Mouse (Mus musculus) limb, embryonic 13.5 days (tissue): ENCODE data around the gene Slc37a3. TPM values are rescaled to one million over a fixed set of nuclear protein-coding genes. Genes with fewer than 3 reads are reported as not detected.

Experiments
- ATAC-seq: fragments of 200-750 bp; cut with Nextera tagmentation; 2 replicates; pipeline ENCODE4 v1.8.0; 2017; ENCODE audit warnings: low read depth, moderate number of reproducible peaks, moderate TSS enrichment; ENCODE audit not compliant: low FRiP score
- H3K27ac ChIP-seq: fragments of 300-500 bp; sonication (generic); 2 replicates; pipeline ENCODE4 v1.5.1; 2015; ENCODE audit warnings: inconsistent platforms, mild to moderate bottlenecking, moderate library complexity
- H3K27me3 ChIP-seq: fragments of 300-500 bp; sonication (generic); 2 replicates; pipeline ENCODE4 v1.6.1; 2015; ENCODE audit warnings: mild to moderate bottlenecking, inconsistent platforms
- H3K36me3 ChIP-seq: fragments of 300-500 bp; sonication (generic); 2 replicates; pipeline ENCODE4 v1.6.1; 2015; ENCODE audit warnings: inconsistent platforms, mild to moderate bottlenecking, moderate library complexity
- H3K4me1 ChIP-seq: fragments of 300-500 bp; sonication (generic); 2 replicates; pipeline ENCODE4 v1.6.1; 2015; ENCODE audit warnings: inconsistent platforms
- H3K4me2 ChIP-seq: fragments of 300-500 bp; sonication (generic); replicated peaks from 2 replicates; pipeline ENCODE4 v1.6.1; 2015; ENCODE audit warnings: inconsistent platforms, mild to moderate bottlenecking, moderate library complexity
- H3K4me3 ChIP-seq: fragments of 300-500 bp; sonication (generic); 2 replicates; pipeline ENCODE4 v1.5.1; 2015; ENCODE audit warnings: moderate library complexity, mild to moderate bottlenecking, inconsistent platforms
- H3K9ac ChIP-seq: fragments of 300-500 bp; sonication (generic); 2 replicates; pipeline ENCODE4 v1.6.1; 2015; ENCODE audit warnings: mild to moderate bottlenecking, inconsistent platforms
- H3K9me3 ChIP-seq: fragments of 300-500 bp; sonication (generic); 2 replicates; pipeline ENCODE4 v1.6.1; 2016; ENCODE audit warnings: inconsistent platforms
- WGBS: fragments of 180-500 bp; shearing (Covaris S2); methylation state at CpG from one replicate; pipeline ENCODE4 v1.1.7; 2015; 5-methylcytosine and 5-hydroxymethylcytosine counted together
- polyA plus RNA-seq: library from polyadenylated mRNA; unstranded; fragments of >200 nt; fragmentation: Nextera tagmentation; extraction: Ambion mirVana; gene quantifications from 2 replicates; pipeline ENCODE4 v1.2.1, GENCODE M21; 2015

The Slc37a3 gene
- polyA plus RNA-seq, 1 experiment from 2014 or later, result 67.7 TPM

DNA sequence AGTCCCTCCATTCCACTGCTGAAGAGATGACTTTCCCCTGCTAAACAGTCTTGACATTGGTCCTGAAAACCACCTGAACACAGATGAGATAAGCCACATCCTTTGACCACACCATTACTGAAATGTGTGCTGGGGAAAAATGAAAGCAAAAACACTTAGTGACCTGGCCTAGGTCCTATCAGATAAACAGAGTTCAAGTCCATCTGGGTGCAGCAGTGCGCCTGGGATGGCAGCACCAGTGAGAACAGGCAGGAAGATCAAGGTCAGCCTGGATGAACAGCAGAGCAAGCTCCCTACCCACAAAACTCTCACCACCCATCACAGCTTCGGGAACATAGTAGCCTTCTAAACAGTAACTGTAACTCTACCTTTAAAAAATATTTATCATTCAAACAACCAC lies 35.7 kb downstream of the Slc37a3 start:
- no peak overlapping the region for H3K9ac ChIP-seq
- no peak for ATAC-seq
- 87% methylated on average over 2 of the region's 2 CpGs for WGBS
- no peak overlapping the region for H3K27ac ChIP-seq
- no peaks in the 10 kb centered on the region for H3K9me3 ChIP-seq
- no peaks in the 10 kb centered on the region for H3K27me3 ChIP-seq
- no peak overlapping the region for H3K4me3 ChIP-seq
- H3K4me1 ChIP-seq, result peaks cover under 1% of the 10 kb centered on the region; the same call in 1 of the 2 replicates
- H3K36me3 ChIP-seq, result peaks cover 78% of the 10 kb centered on the region
- H3K4me2 ChIP-seq, result no peak overlapping the region

DNA sequence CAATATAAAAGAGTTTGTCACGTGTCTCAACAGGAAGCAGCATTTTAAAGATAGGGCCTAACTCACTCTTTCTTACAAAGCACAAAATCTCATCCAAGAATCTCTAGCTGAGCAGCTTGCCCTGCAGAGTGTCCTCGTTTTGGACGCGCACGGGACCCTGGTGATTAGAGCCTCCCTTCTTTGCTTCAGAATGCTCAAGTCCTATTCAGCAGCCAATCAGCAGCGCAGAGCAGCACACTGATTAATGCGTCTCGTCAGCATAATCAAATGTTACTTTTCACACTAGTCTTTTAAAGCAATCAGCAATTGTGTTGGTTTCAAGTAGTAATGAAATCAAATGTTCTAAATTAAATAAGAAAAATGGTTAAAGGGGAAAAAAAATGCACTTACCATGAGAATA lies 39.1 kb downstream of the Slc37a3 start:
- Histone ChIP-seq H3K4me1 (no peaks in the 10 kb centered on the region), H3K27me3 (no peaks in the 10 kb centered on the region), H3K36me3 (peaks cover 74% of the 10 kb centered on the region), H3K4me2 (no peak overlapping the region), H3K9me3 (no peaks in the 10 kb centered on the region), H3K4me3 (no peak overlapping the region), H3K27ac (no peak overlapping the region), H3K9ac (no peak overlapping the region)
- ATAC-seq, result no peak
- 91% methylated on average over 8 of the region's 8 CpGs for WGBS

DNA sequence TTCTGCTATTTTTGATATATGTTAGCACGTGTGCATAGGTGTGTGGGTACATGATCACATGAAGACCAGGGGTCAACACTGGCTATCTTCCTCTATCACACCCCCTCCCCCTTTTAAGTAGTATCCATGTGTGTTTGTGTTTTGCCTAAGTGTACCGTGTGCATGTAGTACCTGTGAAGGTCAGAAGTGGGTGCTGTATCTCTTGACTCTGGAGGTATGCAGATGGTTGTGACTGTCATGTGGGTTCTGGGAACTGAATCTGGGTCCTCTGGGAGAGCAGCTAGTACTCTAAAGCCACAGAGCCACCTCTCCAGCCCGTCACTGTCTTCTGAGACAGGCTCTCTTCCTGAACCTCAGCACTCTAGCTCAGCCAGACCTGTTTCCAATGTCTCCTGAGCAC lies 42.6 kb downstream of the Slc37a3 start:
- H3K4me3 ChIP-seq, result no peak overlapping the region
- H3K9me3 ChIP-seq, result no peaks in the 10 kb centered on the region
- H3K4me2 ChIP-seq, result no peak overlapping the region
- H3K27ac ChIP-seq, result no peak overlapping the region
- no peaks in the 10 kb centered on the region for H3K4me1 ChIP-seq
- peaks cover 70% of the 10 kb centered on the region for H3K36me3 ChIP-seq
- ATAC-seq, result no peak
- H3K27me3 ChIP-seq, result no peaks in the 10 kb centered on the region
- no peak overlapping the region for H3K9ac ChIP-seq
- 95% methylated on average over 3 of the region's 3 CpGs for WGBS

DNA sequence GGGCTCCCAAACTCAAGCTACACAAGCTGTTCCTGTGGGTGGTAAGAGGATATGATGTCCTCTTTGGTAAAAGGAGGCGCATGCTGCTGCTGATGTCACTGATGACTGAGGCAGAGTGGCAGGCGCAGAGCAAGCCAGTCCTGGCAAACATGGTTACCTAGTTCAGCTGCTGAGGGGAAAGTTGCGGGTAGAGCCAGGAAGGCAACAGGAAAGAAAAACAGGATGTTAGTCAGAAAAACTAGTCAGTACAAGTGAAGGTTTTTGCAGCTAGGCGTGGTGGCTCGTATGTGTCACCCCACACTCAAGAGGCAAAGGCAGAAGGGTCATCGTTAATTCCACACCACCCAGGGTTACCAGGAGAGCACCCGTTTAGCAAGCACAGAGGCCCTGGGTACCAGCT lies 43.3 kb downstream of the Slc37a3 start:
- no peak for ATAC-seq
- 87% methylated on average over 7 of the region's 7 CpGs for WGBS
- Histone ChIP-seq H3K9me3 (no peaks in the 10 kb centered on the region), H3K4me1 (no peaks in the 10 kb centered on the region), H3K27ac (no peak overlapping the region), H3K27me3 (no peaks in the 10 kb centered on the region), H3K36me3 (peaks cover 72% of the 10 kb centered on the region), H3K4me3 (no peak overlapping the region), H3K4me2 (no peak overlapping the region), H3K9ac (no peak overlapping the region)

DNA sequence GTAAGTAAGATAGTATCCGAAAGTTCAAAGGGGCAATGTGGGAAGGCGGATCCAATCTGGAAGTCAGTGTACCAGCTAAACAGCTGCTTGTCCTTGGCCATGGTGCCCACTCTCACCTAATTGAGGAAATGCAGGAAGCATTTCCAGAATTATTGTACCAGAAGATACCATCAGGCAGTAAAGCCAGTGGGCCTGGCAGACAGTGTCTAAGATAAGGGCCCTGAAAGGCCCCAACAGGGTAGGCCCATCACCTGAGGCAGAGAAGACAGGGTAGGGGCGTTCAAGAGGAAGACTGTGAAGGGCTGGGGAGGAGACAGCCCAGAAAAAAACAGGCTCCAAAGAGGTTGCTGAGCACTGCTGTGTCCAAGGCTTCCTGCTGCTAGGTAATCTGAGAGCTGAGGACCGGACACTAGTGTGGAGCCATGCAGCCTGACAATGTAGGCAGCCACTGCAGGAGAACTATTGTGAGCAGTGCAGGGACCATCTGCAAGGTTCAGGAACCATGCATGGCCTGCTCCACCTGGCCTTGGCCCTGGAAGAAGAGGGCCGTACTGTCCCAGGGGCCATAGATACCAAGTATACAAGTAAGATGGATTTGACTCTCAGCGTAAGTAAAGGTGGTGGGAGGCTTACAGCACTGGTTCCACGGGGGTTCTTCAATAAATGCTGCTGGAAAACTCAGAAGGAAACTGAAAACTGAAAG lies 45.3 kb downstream of the Slc37a3 start:
- Histone ChIP-seq H3K9me3 (no peaks in the 10 kb centered on the region), H3K27ac (no peak overlapping the region), H3K4me2 (no peak overlapping the region), H3K4me1 (no peaks in the 10 kb centered on the region), H3K9ac (no peak overlapping the region), H3K4me3 (no peak overlapping the region), H3K27me3 (no peaks in the 10 kb centered on the region), H3K36me3 (peaks cover 54% of the 10 kb centered on the region)
- no peak for ATAC-seq
- WGBS, result 84% methylated on average over 7 of the region's 7 CpGs

DNA sequence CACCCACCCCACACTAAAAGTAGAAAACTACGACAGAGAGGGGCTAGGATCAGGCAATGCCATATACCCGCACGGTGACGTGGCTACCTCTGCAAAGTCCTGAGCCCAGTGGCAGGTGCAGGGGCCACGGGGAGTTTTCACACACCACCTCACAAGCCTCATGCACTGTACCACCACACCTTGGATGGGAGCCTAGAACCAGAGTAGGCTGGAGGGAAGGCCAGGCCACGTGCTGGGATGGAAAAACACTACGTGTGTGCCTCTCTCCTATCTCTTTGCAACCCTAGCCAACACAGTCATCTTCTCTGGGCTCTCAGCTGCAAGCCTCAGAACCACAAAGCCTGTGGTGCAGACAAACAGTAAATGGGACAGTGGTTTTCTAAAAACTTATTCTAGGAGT lies 46.5 kb downstream of the Slc37a3 start:
- H3K9me3 ChIP-seq, result no peaks in the 10 kb centered on the region
- 94% methylated on average over 7 of the region's 7 CpGs for WGBS
- ATAC-seq, result no peak
- H3K27me3 ChIP-seq, result no peaks in the 10 kb centered on the region
- no peaks in the 10 kb centered on the region for H3K4me1 ChIP-seq
- no peak overlapping the region for H3K27ac ChIP-seq
- H3K9ac ChIP-seq, result no peak overlapping the region
- H3K36me3 ChIP-seq, result peaks cover 48% of the 10 kb centered on the region
- no peak overlapping the region for H3K4me2 ChIP-seq
- no peak overlapping the region for H3K4me3 ChIP-seq

DNA sequence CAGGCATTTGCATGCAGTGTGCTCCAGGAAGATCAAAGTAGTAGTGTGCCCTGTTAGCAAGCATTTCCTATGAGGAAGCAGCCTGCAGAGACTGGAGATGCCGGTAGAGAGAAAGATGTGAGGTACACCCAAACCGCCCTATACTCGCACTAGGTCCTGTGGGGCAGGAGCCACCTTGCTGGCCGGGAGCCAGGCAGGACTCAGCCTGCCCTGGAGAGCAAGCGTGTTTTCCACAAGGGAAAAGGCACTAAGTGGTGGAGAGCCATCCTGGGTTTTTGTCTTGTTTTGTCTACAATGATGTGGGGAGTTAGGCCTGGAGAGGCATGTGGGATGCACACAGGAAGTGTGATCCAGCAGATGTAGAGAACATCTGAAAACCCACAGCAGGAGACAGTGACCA lies 57.2 kb downstream of the Slc37a3 start:
- Histone ChIP-seq H3K4me2 (no peak overlapping the region), H3K27ac (no peak overlapping the region), H3K9ac (no peak overlapping the region), H3K4me1 (peaks cover 7% of the 10 kb centered on the region), H3K4me3 (no peak overlapping the region), H3K36me3 (peaks cover 3% of the 10 kb centered on the region), H3K9me3 (no peaks in the 10 kb centered on the region), H3K27me3 (no peaks in the 10 kb centered on the region)
- WGBS, result 84% methylated on average over 5 of the region's 5 CpGs
- ATAC-seq, result no peak

DNA sequence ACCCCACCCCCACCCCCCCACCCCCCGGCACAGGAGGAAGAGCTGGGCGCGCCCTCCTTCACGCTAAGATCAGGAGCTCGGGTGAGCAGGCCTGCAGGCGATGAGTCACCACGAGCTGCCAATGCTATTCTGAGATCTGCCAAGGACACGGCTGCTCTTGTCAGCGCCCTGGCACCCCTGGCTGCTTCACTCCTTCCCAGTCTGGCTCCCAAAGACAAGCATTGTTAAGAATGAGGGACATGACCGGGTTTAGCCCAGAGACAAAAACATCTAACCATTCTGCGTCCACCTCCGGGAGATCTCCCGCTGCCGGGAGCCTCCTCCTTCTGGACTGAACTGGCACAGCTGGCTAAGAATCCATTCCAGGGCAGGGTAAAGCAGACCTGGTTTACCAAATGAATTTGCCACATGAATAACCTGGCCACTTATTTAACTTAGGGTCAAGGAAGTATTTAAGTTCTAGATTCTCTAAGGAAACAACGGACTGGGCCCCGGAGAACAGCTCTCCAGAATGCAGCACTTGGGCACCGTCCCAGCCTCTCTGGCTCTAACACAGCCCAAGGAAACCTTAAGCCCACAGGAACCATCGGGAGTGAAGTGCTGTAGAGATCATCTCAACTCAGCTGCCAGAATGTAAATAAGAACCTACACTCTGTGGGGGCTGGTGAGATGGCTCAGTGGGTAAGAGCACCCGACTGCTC lies 58.3 kb downstream of the Slc37a3 start:
- peaks cover 7% of the 10 kb centered on the region for H3K4me1 ChIP-seq
- H3K27me3 ChIP-seq, result no peaks in the 10 kb centered on the region
- no peak overlapping the region for H3K4me2 ChIP-seq
- no peak overlapping the region for H3K9ac ChIP-seq
- no peaks in the 10 kb centered on the region; the same call in 1 of the 2 replicates for H3K36me3 ChIP-seq
- H3K4me3 ChIP-seq, result no peak overlapping the region
- no peaks in the 10 kb centered on the region for H3K9me3 ChIP-seq
- peak overlapping the region; percentile 52 for H3K27ac ChIP-seq
- no peak for ATAC-seq
- 77% methylated on average over 15 of the region's 19 CpGs for WGBS

DNA sequence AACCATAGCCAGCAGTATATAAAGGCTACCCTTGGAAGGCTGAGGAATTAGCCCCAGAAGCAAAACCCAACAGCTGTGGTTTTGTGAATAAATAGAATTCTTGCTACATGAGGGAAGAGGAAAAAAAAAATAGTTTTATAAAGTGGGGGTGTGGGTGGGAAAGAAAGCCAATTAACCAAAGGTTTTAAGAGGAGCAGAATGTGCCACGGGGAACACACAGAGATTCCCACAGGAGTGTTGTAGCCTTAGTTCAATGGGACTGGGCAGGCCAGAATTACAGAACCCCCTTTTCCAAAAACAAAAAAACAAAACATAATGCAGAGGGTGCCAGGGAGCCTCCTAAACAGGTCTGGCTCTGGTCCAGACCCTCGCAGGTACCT lies 58.9 kb downstream of the Slc37a3 start:
- no peak overlapping the region for H3K9ac ChIP-seq
- ATAC-seq, result no peak
- no peak overlapping the region for H3K4me2 ChIP-seq
- H3K4me3 ChIP-seq, result no peak overlapping the region
- no peaks in the 10 kb centered on the region for H3K9me3 ChIP-seq
- WGBS, result 70% methylated on average over 2 of the region's 2 CpGs
- H3K36me3 ChIP-seq, result no peaks in the 10 kb centered on the region; the same call in 1 of the 2 replicates
- no peaks in the 10 kb centered on the region for H3K27me3 ChIP-seq
- peaks cover 7% of the 10 kb centered on the region for H3K4me1 ChIP-seq
- no peak overlapping the region for H3K27ac ChIP-seq

DNA sequence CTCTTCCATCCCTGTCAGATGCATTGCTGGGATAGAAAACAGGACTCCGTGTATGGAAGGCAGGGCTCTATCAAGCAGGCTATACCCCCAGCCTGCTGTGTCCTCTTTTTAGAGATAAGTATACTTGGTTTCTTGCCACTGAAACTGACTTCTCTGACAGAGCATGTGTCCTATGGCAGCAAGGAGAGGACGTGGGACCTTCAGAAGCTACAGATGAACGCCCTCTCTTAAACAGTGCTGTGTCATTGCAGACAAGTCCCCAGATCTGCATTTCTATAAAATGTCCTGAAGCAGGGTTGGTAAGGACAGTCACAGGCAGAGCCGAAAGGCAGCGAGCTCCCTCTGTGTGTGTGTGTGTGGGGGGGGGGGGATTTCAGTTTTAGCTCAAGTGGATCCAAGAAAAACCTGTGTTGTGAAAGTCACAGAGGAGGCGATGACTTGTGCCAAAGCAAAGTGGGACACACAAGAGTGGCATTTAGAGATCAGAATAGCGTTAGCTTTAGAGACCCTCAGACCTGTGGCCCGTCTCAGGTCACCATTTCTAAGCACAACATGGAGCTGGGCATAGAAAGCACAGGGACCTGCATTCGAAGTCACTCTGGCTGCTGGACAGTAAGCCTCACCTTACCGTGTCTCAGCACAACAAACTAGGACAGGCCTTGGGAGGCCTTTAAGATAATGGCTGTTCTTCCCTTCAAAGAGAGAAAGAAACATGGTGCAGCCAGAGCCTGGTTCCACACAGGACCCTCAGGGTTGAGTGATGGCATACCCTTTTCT lies 59.4 kb downstream of the Slc37a3 start:
- no peak overlapping the region for H3K4me2 ChIP-seq
- no peak overlapping the region for H3K9ac ChIP-seq
- H3K36me3 ChIP-seq, result no peaks in the 10 kb centered on the region; the same call in 1 of the 2 replicates
- 88% methylated on average over 10 of the region's 10 CpGs for WGBS
- H3K27ac ChIP-seq, result no peak overlapping the region
- no peaks in the 10 kb centered on the region for H3K27me3 ChIP-seq
- ATAC-seq, result no peak
- peaks cover 7% of the 10 kb centered on the region for H3K4me1 ChIP-seq
- no peaks in the 10 kb centered on the region for H3K9me3 ChIP-seq
- H3K4me3 ChIP-seq, result no peak overlapping the region

DNA sequence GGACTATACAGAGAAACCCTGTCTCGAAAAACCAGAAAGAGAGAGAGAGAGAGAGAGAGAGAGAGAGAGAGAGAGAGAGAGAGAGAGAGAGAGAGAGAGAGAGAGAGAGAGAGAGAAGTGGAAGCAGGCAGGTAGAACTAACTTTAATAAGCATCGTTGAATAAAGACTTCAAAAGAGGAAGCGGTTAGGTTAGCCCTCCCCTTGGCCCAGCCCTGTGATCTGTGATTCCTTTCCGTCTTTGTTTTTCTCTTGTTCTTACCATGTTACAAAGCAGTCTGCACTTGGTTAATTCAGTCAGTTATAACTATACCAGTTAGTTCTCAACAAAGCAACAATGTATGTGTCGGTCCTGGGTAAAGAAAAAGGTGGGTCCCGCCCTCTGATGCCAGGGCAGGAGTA lies 61.4 kb downstream of the Slc37a3 start:
- no peak for ATAC-seq
- H3K27me3 ChIP-seq, result no peaks in the 10 kb centered on the region
- H3K36me3 ChIP-seq, result no peaks in the 10 kb centered on the region; the same call in 1 of the 2 replicates
- WGBS, result 89% methylated on average over 5 of the region's 6 CpGs
- H3K27ac ChIP-seq, result no peak overlapping the region
- H3K9ac ChIP-seq, result no peak overlapping the region
- H3K4me1 ChIP-seq, result peaks cover 7% of the 10 kb centered on the region
- H3K9me3 ChIP-seq, result no peaks in the 10 kb centered on the region
- H3K4me2 ChIP-seq, result no peak overlapping the region
- no peak overlapping the region for H3K4me3 ChIP-seq

DNA sequence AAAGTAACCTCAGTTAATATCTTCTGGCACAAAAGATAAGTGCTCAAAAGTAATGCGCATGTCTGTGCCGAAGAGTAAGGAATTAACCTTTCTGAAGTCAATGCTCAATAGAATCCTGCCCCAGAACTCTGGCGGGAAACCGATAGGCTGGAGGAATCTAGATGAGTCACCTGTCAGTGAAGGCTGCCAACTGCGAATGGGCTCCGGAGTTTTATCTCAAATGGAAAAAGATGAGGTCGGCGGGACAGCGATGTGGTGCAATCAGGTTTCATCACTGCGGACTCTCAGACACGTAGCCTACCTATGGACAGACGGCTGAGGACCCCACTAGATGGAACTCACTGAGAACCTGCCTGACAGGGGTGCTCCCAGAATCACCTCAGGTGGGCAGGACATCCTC lies 63.0 kb downstream of the Slc37a3 start:
- peaks cover 7% of the 10 kb centered on the region for H3K4me1 ChIP-seq
- no peak overlapping the region for H3K4me3 ChIP-seq
- H3K27me3 ChIP-seq, result no peaks in the 10 kb centered on the region
- no peak overlapping the region for H3K4me2 ChIP-seq
- H3K27ac ChIP-seq, result no peak overlapping the region
- ATAC-seq, result no peak
- WGBS, result 91% methylated on average over 12 of the region's 12 CpGs
- H3K9me3 ChIP-seq, result no peaks in the 10 kb centered on the region
- no peaks in the 10 kb centered on the region; the same call in 1 of the 2 replicates for H3K36me3 ChIP-seq
- H3K9ac ChIP-seq, result no peak overlapping the region
